Mouse (Mus musculus) CH12.LX (cell line): ENCODE measurements around the gene Astl. TPM values are rescaled to one million over a fixed set of nuclear protein-coding genes. Genes with fewer than 3 reads are reported as not detected.

Source experiments
- DNase-seq: peaks from one replicate; pipeline ENCODE4 v3.0.0-alpha.2; 2013; ENCODE audit errors: extremely low read depth
- H3K27ac ChIP-seq: 2 replicates; pipeline ENCODE4 v1.5.1; 2012; ENCODE audit warnings: low read depth, mild to moderate bottlenecking, control low read depth, moderate library complexity; ENCODE audit not compliant: insufficient read depth
- H3K27me3 ChIP-seq: replicated peaks from 2 replicates; pipeline ENCODE3; 2012; ENCODE audit warnings: inconsistent platforms
- H3K36me3 ChIP-seq, 2 experiments: replicated peaks in 1 of 2; 2 replicates each; pipeline versions ENCODE3 to v1.6.1; 2012; ENCODE audit warnings: inconsistent platforms in 1 of 2, low read length in 1 of 2, mild to moderate bottlenecking in 1 of 2, mixed read lengths in 1 of 2, moderate library complexity in 1 of 2; ENCODE audit not compliant: control insufficient read depth in 1 of 2, insufficient read depth in 1 of 2
- H3K4me1 ChIP-seq, 2 experiments: 2 replicates each; pipeline ENCODE4 v1.6.1; 2012; ENCODE audit warnings: inconsistent platforms in 1 of 2, moderate library complexity in 1 of 2; ENCODE audit not compliant: insufficient read depth in 2 of 2, control insufficient read depth in 1 of 2
- H3K4me2 ChIP-seq: 2 replicates; pipeline ENCODE4 v1.6.1; 2012; ENCODE audit warnings: low read depth, mild to moderate bottlenecking, control low read depth; ENCODE audit not compliant: poor library complexity, insufficient read depth, severe bottlenecking
- H3K4me3 ChIP-seq, 3 experiments: fragments of 150-350 bp in 1 of 3; sonication (generic) in 1 of 3; replicated peaks in 1 of 3; 2 replicates each; pipeline versions ENCODE3 to v1.5.1; 2011 to 2012; ENCODE audit warnings: low read depth in 2 of 3, low read length in 2 of 3, mild to moderate bottlenecking in 2 of 3, moderate library complexity in 2 of 3, control low read depth in 1 of 3, improper control_type of control experiment in 1 of 3, inconsistent platforms in 1 of 3, mixed read lengths in 1 of 3; ENCODE audit not compliant: poor library complexity in 1 of 3
- H3K79me2 ChIP-seq: replicated peaks from 2 replicates; pipeline ENCODE4 v1.6.1; 2012; ENCODE audit warnings: mild to moderate bottlenecking, moderate library complexity; ENCODE audit not compliant: control insufficient read depth, poor library complexity, insufficient read depth, severe bottlenecking; ENCODE audit errors: extremely low read depth
- H3K9ac ChIP-seq: 2 replicates; pipeline ENCODE4 v1.6.1; 2012; ENCODE audit warnings: low read depth, mild to moderate bottlenecking, control low read depth, moderate library complexity; ENCODE audit not compliant: insufficient read depth
- H3K9me3 ChIP-seq: replicated peaks from 2 replicates; pipeline ENCODE3; 2012; ENCODE audit warnings: low read length, inconsistent platforms, mixed read lengths
- BHLHE40 ChIP-seq: IDR thresholded peaks from 2 replicates; pipeline ENCODE4 v1.6.1; 2011; ENCODE audit warnings: mild to moderate bottlenecking, low read depth, low read length, improper control_type of control experiment
- CHD1 ChIP-seq: IDR thresholded peaks from 2 replicates; pipeline ENCODE4 v1.6.1; 2012; ENCODE audit warnings: low read depth, low read length, improper control_type of control experiment, inconsistent platforms
- CTCF ChIP-seq, 2 experiments: IDR thresholded peaks in 1 of 2; conservative IDR thresholded peaks in 1 of 2; 2 replicates each; pipeline ENCODE4 v1.5.1; 2011 to 2012; ENCODE audit warnings: low read depth in 2 of 2, low read length in 2 of 2, improper control_type of control experiment in 1 of 2, inconsistent platforms in 1 of 2, mild to moderate bottlenecking in 1 of 2, moderate library complexity in 1 of 2
- E2F4 ChIP-seq: IDR thresholded peaks from 2 replicates; pipeline ENCODE4 v1.6.1; 2011; ENCODE audit warnings: low read depth, low read length, improper control_type of control experiment; ENCODE audit not compliant: insufficient replicate concordance
- ELF1 ChIP-seq: IDR thresholded peaks from 2 replicates; pipeline ENCODE4 v1.6.1; 2014; ENCODE audit warnings: low read depth, mild to moderate bottlenecking, inconsistent platforms, low read length, improper control_type of control experiment
- EP300 ChIP-seq: IDR thresholded peaks from 2 replicates; pipeline ENCODE4 v1.6.1; 2011; ENCODE audit warnings: low read length, improper control_type of control experiment
- ETS1 ChIP-seq: conservative IDR thresholded peaks from 2 replicates; pipeline ENCODE4 v1.6.1; 2012; ENCODE audit warnings: low read depth, mild to moderate bottlenecking, inconsistent platforms, low read length, improper control_type of control experiment, moderate library complexity
- KAT2A ChIP-seq: IDR thresholded peaks from 2 replicates; pipeline ENCODE4 v1.6.1; 2012; ENCODE audit warnings: low read length, improper control_type of control experiment, inconsistent platforms; ENCODE audit not compliant: insufficient replicate concordance
- MAFK ChIP-seq: IDR thresholded peaks from 2 replicates; pipeline ENCODE4 v1.6.1; 2011; ENCODE audit warnings: low read length, improper control_type of control experiment; ENCODE audit not compliant: insufficient replicate concordance
- MAX ChIP-seq: IDR thresholded peaks from 2 replicates; pipeline ENCODE4 v1.6.1; 2011; ENCODE audit warnings: low read length, improper control_type of control experiment
- MEF2A ChIP-seq: IDR thresholded peaks from 2 replicates; pipeline ENCODE4 v1.6.1; 2014; ENCODE audit warnings: low read depth, mild to moderate bottlenecking, inconsistent platforms, low read length, improper control_type of control experiment, borderline replicate concordance
- NELFE ChIP-seq: IDR thresholded peaks from 2 replicates; pipeline ENCODE4 v1.6.1; 2011; ENCODE audit warnings: low read depth, low read length, improper control_type of control experiment
- RAD21 ChIP-seq: IDR thresholded peaks from 2 replicates; pipeline ENCODE4 v1.6.1; 2011; ENCODE audit warnings: low read depth, mild to moderate bottlenecking, low read length, improper control_type of control experiment, moderate library complexity
- SMC3 ChIP-seq: IDR thresholded peaks from 2 replicates; pipeline ENCODE4 v1.6.1; 2011; ENCODE audit warnings: low read depth, low read length, improper control_type of control experiment
- TBP ChIP-seq: conservative IDR thresholded peaks from 2 replicates; pipeline ENCODE4 v1.6.1; 2011; ENCODE audit warnings: low read depth, low read length, improper control_type of control experiment
- USF1 ChIP-seq: IDR thresholded peaks from 2 replicates; pipeline ENCODE4 v1.6.1; 2014; ENCODE audit warnings: low read depth, mild to moderate bottlenecking, inconsistent platforms, low read length, improper control_type of control experiment
- USF2 ChIP-seq: conservative IDR thresholded peaks from 2 replicates; pipeline ENCODE4 v1.6.1; 2011; ENCODE audit warnings: low read depth, low read length, improper control_type of control experiment
- ZC3H11A ChIP-seq: IDR thresholded peaks from 2 replicates; pipeline ENCODE4 v1.6.1; 2012; ENCODE audit warnings: low read depth, mild to moderate bottlenecking, inconsistent platforms, low read length, improper control_type of control experiment
- ZKSCAN1 ChIP-seq: IDR thresholded peaks from 2 replicates; pipeline ENCODE4 v1.6.1; 2012; ENCODE audit warnings: low read depth, inconsistent platforms, low read length, improper control_type of control experiment, borderline replicate concordance
- dilution Hi-C: fragments of 300-500 bp; cut with MboI; formaldehyde crosslinking; loops from 2 replicates; pipeline ENCODE4 v1.14.3; 2020; ENCODE audit warnings: low sequenced_read_pairs; ENCODE audit not compliant: extremely low pct_unique_long_range_greater_than_20kb, extremely low pct_ligation_motif_present
- in situ Hi-C: fragments of 300-500 bp; cut with MboI; formaldehyde crosslinking; loops from 3 replicates; pipeline ENCODE4 v1.14.3; 2019; ENCODE audit warnings: low sequenced_read_pairs, low pct_ligation_motif_present, low pct_unique_long_range_greater_than_20kb, mixed read lengths
- polyA plus RNA-seq: library from polyadenylated mRNA; unstranded; fragments of >175 nt; gene quantifications from 2 replicates; pipeline ENCODE4 v1.2.1, GENCODE M21; 2012; ENCODE audit warnings: low read depth; ENCODE audit not compliant: insufficient read length
- total RNA-seq, 2 experiments: library from RNA; depleted of rRNA; stranded (reverse); fragments of 300-350 nt in 1 of 2; fragments of >200 nt in 1 of 2; gene quantifications; 2 replicates each; pipeline ENCODE4 v1.2.3; 2012 to 2014

Gene Astl
- total and polyA plus RNA-seq, 3 experiments = 0.08 TPM; not detected in 2

GRCm38 (mm10) chr2:127375759-127376341 lies 37.4 kb downstream of the Astl start:
- TF ChIP-seq E2F4 = no peak
- peak; percentile 54 for TF ChIP-seq SMC3
- no peak for TF ChIP-seq CHD1
- no peak for TF ChIP-seq TBP
- no peak for TF ChIP-seq USF2
- no peak for TF ChIP-seq BHLHE40
- TF ChIP-seq MAX = no peak
- TF ChIP-seq RAD21 = peak; percentile 12
- no peak for TF ChIP-seq KAT2A
- TF ChIP-seq CTCF (conservative IDR thresholded peaks at IDR 0.05 in 1 of 2, IDR thresholded peaks at IDR 0.05 in 1 of 2; ENCODE audit: low read depth in 2 of 2, low read length in 2 of 2) = peak; percentile 34 to 70; a peak in 3 of 4 replicates
- TF ChIP-seq ELF1 = peak; percentile 35; the same call in 1 of the 2 replicates
- no peak for TF ChIP-seq ZC3H11A
- no peak for TF ChIP-seq MAFK
- TF ChIP-seq NELFE = no peak
- TF ChIP-seq, all 38 proteins: peak for 4
- Histone ChIP-seq H3K79me2 (no peaks in the 10 kb centered on the region), H3K9me3 (no peaks in the 10 kb centered on the region), H3K4me3 (no peak overlapping the region), H3K4me1 (peaks cover 5 to 18% of the 10 kb centered on the region in 2 experiments), H3K27me3 (peaks cover 25% of the 10 kb centered on the region), H3K36me3 (no peaks in the 10 kb centered on the region), H3K27ac (no peak overlapping the region), H3K9ac (no peak overlapping the region), H3K4me2 (no peak overlapping the region)
- in situ Hi-C loops (no loop called here), dilution Hi-C loops (no loop called here)
- peak; percentile 45 for DNase-seq

- Histone ChIP-seq H3K9ac (no peak overlapping the region), H3K27ac (no peak overlapping the region), H3K79me2 (no peaks in the 10 kb centered on the region), H3K4me3 (no peak overlapping the region), H3K36me3 (no peaks in the 10 kb centered on the region), H3K4me1 (peaks cover under 1 to 11% of the 10 kb centered on the region in 2 experiments; a peak in 3 of 4 replicates), H3K4me2 (no peak overlapping the region), H3K9me3 (no peaks in the 10 kb centered on the region), H3K27me3 (peaks cover 25% of the 10 kb centered on the region)
- no peak for TF ChIP-seq USF1
- no peak for TF ChIP-seq MEF2A
- TF ChIP-seq ETS1 = no peak
- no peak for TF ChIP-seq E2F4
- no peak for TF ChIP-seq SMC3
- no peak for TF ChIP-seq TBP
- TF ChIP-seq EP300 = no peak
- no peak for TF ChIP-seq ZC3H11A
- TF ChIP-seq KAT2A = no peak
- TF ChIP-seq ELF1 = no peak
- no peak for TF ChIP-seq ZKSCAN1
- dilution Hi-C loops (no loop called here), in situ Hi-C loops (no loop called here)
- DNase-seq = no peak
Observed at GRCm38 (mm10) chr2:127376423-127377051, 38.1 kb downstream of the Astl start.
